Mouse (Mus musculus): ENCODE results near the gene Myo1f.

GRCm38 (mm10) chr17:33631796-33632195, 76.3 kb downstream of the Myo1f start:
- TF ChIP-seq CTCF (IDR thresholded peaks at IDR 0.05; ENCODE audit: control insufficient read depth, insufficient read depth, low read length) (no peak), POLR2A (IDR thresholded peaks at IDR 0.05; ENCODE audit: borderline replicate concordance, control insufficient read depth, low read depth, low read length) (no peak)
